Comparison of ENCODE assay signal across 16 mouse cellular contexts in the genomic region with DNA sequence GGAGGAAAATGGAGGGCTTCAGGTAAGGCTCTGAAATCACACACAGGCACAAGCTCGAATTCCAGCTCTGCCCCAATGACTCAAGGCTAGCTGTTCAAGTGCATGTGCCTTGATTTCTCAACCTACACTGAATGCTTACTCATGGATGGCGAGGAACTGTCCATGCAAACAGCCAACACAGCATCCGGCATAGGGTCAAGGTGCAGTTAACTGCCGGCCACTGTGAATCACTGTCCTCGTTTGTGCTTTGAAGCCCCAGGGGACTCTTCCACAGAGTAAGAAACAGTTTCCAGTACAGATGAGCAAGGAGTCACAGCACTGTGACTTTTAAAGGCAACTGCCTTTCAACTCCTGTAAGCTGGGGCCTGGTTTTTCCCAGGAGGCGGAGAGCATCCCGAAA. TPM values are rescaled to one million over a fixed set of nuclear protein-coding genes. Genes with fewer than 3 reads are reported as not detected.
A peak's percentile ranks its signal among the peaks of the same experiment; 100 is the strongest.
DNase-seq lines count a peak whose midpoint lies in the region; ATAC-seq and TF ChIP-seq lines count a peak whose summit lies in the region.
"Had no signal": no experiment of that assay in that cellular context is flagged by ENCODE, and none has a peak within 500 bp of the region (broad histone marks: within the 10 kb centered on the region; RNA-seq: fewer than 3 reads in every experiment).

No protein-coding gene starts in this region.

- H3K27me3 ChIP-seq in kidney, embryonic 14.5 days (ENCODE audit: control insufficient read depth, insufficient read depth, low read length) = no peaks in the 10 kb centered on the region
- no peaks in the 10 kb centered on the region for H3K27me3 ChIP-seq in kidney, embryonic 15.5 days
- H3K27me3 ChIP-seq in liver, embryonic 14.5 days (ENCODE audit: control insufficient read depth, insufficient read depth, low read length) = no peaks in the 10 kb centered on the region
- no peaks in the 10 kb centered on the region for H3K27me3 ChIP-seq in forebrain, embryonic 14.5 days (replicated peaks; ENCODE audit: control insufficient read depth, insufficient read depth, low read length)
- no peaks in the 10 kb centered on the region for H3K27me3 ChIP-seq in hindbrain, embryonic 12.5 days
- H3K27me3 ChIP-seq: heart, embryonic 13.5 days; hindbrain, embryonic 15.5 days; limb, embryonic 12.5 days; midbrain, embryonic 15.5 days; neural tube, embryonic 12.5 days had no signal

- no peak for ATAC-seq in kidney, embryonic 14.5 days (ENCODE audit: low FRiP score, low TSS enrichment)
- ATAC-seq in kidney, embryonic 15.5 days (replicated peaks; ENCODE audit: low FRiP score) = 0 out of 2 replicates have a peak, but pooled peaks have one; percentile 22
- peak; percentile 47 for ATAC-seq in liver, embryonic 14.5 days (ENCODE audit: insufficient read depth)
- no peak for ATAC-seq in forebrain, embryonic 14.5 days
- no peak for ATAC-seq in hindbrain, embryonic 12.5 days (ENCODE audit: low FRiP score)
- ATAC-seq: midbrain, embryonic 15.5 days had no signal

- H3K4me1 ChIP-seq in kidney, embryonic 14.5 days (ENCODE audit: control insufficient read depth, insufficient read depth, low read length) = no peaks in the 10 kb centered on the region
- H3K4me1 ChIP-seq in kidney, embryonic 15.5 days = peaks cover 5% of the 10 kb centered on the region; the same call in 1 of the 2 replicates
- H3K4me1 ChIP-seq in liver, embryonic 14.5 days (replicated peaks; ENCODE audit: control insufficient read depth in 2 of 2, insufficient read depth in 2 of 2, low read length in 1 of 2) = peaks cover 0 to 11% of the 10 kb centered on the region in 2 experiments; a peak in 1 of 4 replicates
- peaks cover 17% of the 10 kb centered on the region for H3K4me1 ChIP-seq in forebrain, embryonic 14.5 days (ENCODE audit: control insufficient read depth, insufficient read depth, low read length)
- H3K4me1 ChIP-seq in hindbrain, embryonic 12.5 days = peaks cover 19% of the 10 kb centered on the region
- H3K4me1 ChIP-seq: limb, embryonic 12.5 days had no signal

- TF ChIP-seq EP300 in liver, embryonic 14.5 days (IDR thresholded peaks at IDR 0.05; ENCODE audit: low read depth) = no peak

- H3K9me3 ChIP-seq in kidney, embryonic 14.5 days (ENCODE audit: control insufficient read depth, low read length) = no peaks in the 10 kb centered on the region
- H3K9me3 ChIP-seq in kidney, embryonic 15.5 days (replicated peaks) = no peaks in the 10 kb centered on the region
- H3K9me3 ChIP-seq in liver, embryonic 14.5 days (ENCODE audit: control insufficient read depth, low read length) = no peaks in the 10 kb centered on the region
- H3K9me3 ChIP-seq in forebrain, embryonic 14.5 days (replicated peaks; ENCODE audit: control insufficient read depth, low read length) = no peaks in the 10 kb centered on the region
- H3K9me3 ChIP-seq in hindbrain, embryonic 12.5 days (replicated peaks) = no peaks in the 10 kb centered on the region
- H3K9me3 ChIP-seq: heart, embryonic 13.5 days; hindbrain, embryonic 15.5 days; limb, embryonic 12.5 days; midbrain, embryonic 15.5 days; neural tube, embryonic 12.5 days had no signal

- peak; percentile 56 for DNase-seq in kidney, adult 11 months
- DNase-seq in adrenal gland, adult 18-20 months (ENCODE audit: low spot score in 2 of 2) = peak; percentile 40 to 50
- peak; percentile 10 to 23 (median 12) for DNase-seq in liver, embryonic 14.5 days (ENCODE audit: low read depth in 3 of 3, low spot score in 3 of 3)
- DNase-seq in forebrain, embryonic 14.5 days (ENCODE audit: low spot score) = no peak
- no peak for DNase-seq in layer of hippocampus, postnatal 14 days (ENCODE audit: low spot score in 2 of 2)
- DNase-seq: cerebellum, postnatal 36 days; thymus, adult 2 months had no signal

- 63% methylated on average over 7 of the region's 7 CpGs for WGBS in kidney, embryonic 14.5 days
- 53% methylated on average over 7 of the region's 7 CpGs for WGBS in kidney, embryonic 15.5 days
- 71% methylated on average over 7 of the region's 7 CpGs for WGBS in liver, embryonic 14.5 days (ENCODE audit: insufficient replicate concordance)
- 83% methylated on average over 7 of the region's 7 CpGs for WGBS in forebrain, embryonic 14.5 days
- 78% methylated on average over 7 of the region's 7 CpGs for whole genome bisulfite sequencing in hindbrain, embryonic 12.5 days

- H3K36me3 ChIP-seq in kidney, embryonic 14.5 days (ENCODE audit: control insufficient read depth, insufficient read depth, low read length) = peaks cover 19% of the 10 kb centered on the region
- peaks cover 37% of the 10 kb centered on the region for H3K36me3 ChIP-seq in kidney, embryonic 15.5 days
- no peaks in the 10 kb centered on the region; the same call in none of the 2 replicates for H3K36me3 ChIP-seq in liver, embryonic 14.5 days (replicated peaks; ENCODE audit: control insufficient read depth, insufficient read depth, low read depth)
- H3K36me3 ChIP-seq in forebrain, embryonic 14.5 days (ENCODE audit: control insufficient read depth, insufficient read depth, low read length) = 0 out of 2 replicates have a peak, but pooled peaks cover 3% of the 10 kb centered on the region
- no peaks in the 10 kb centered on the region for H3K36me3 ChIP-seq in hindbrain, embryonic 12.5 days
- H3K36me3 ChIP-seq: midbrain, embryonic 15.5 days had no signal

- TF ChIP-seq CTCF in liver, embryonic 14.5 days (IDR thresholded peaks at IDR 0.05; ENCODE audit: low read depth) = no peak

- H3K9ac ChIP-seq in kidney, embryonic 14.5 days (ENCODE audit: low read depth, low read length) = no peak overlapping the region
- H3K9ac ChIP-seq in kidney, embryonic 15.5 days = no peak overlapping the region
- H3K9ac ChIP-seq in liver, embryonic 14.5 days (replicated peaks) = no peak overlapping the region
- H3K9ac ChIP-seq in forebrain, embryonic 14.5 days (ENCODE audit: low read length) = no peak overlapping the region
- H3K9ac ChIP-seq in hindbrain, embryonic 12.5 days = no peak overlapping the region
- H3K9ac ChIP-seq: hindbrain, embryonic 15.5 days; limb, embryonic 12.5 days; midbrain, embryonic 15.5 days; neural tube, embryonic 12.5 days had no signal

- H3K27ac ChIP-seq in kidney, embryonic 14.5 days (ENCODE audit: low read depth, low read length) = no peak overlapping the region
- peak overlapping the region; percentile 43; the same call in 1 of the 2 replicates for H3K27ac ChIP-seq in kidney, embryonic 15.5 days
- no peak overlapping the region for H3K27ac ChIP-seq in liver, embryonic 14.5 days
- no peak overlapping the region for H3K27ac ChIP-seq in forebrain, embryonic 14.5 days (ENCODE audit: low read depth, low read length)
- H3K27ac ChIP-seq in hindbrain, embryonic 12.5 days = no peak overlapping the region
- H3K27ac ChIP-seq: limb, embryonic 12.5 days; macrophage; midbrain, embryonic 15.5 days; neural tube, embryonic 12.5 days had no signal

- H3K4me3 ChIP-seq in kidney, embryonic 14.5 days (ENCODE audit: low read length) = no peak overlapping the region
- H3K4me3 ChIP-seq in kidney, embryonic 15.5 days (replicated peaks) = no peak overlapping the region
- no peak overlapping the region for H3K4me3 ChIP-seq in liver, embryonic 14.5 days (ENCODE audit: insufficient read depth in 1 of 2, low read depth in 2 of 2, low read length in 2 of 2)
- no peak overlapping the region for H3K4me3 ChIP-seq in forebrain, embryonic 14.5 days (ENCODE audit: low read depth, low read length)
- H3K4me3 ChIP-seq in hindbrain, embryonic 12.5 days = no peak overlapping the region
- H3K4me3 ChIP-seq: heart, embryonic 13.5 days; hindbrain, embryonic 15.5 days; limb, embryonic 12.5 days; midbrain, embryonic 15.5 days; neural tube, embryonic 12.5 days had no signal

- H3K4me2 ChIP-seq in kidney, embryonic 14.5 days (replicated peaks; ENCODE audit: low read depth, low read length) = no peak overlapping the region
- no peak overlapping the region for H3K4me2 ChIP-seq in kidney, embryonic 15.5 days
- no peak overlapping the region for H3K4me2 ChIP-seq in liver, embryonic 14.5 days (ENCODE audit: low read depth)
- H3K4me2 ChIP-seq in forebrain, embryonic 14.5 days (ENCODE audit: low read length) = no peak overlapping the region
- no peak overlapping the region for H3K4me2 ChIP-seq in hindbrain, embryonic 12.5 days (replicated peaks)
- H3K4me2 ChIP-seq: heart, embryonic 13.5 days; hindbrain, embryonic 15.5 days; limb, embryonic 12.5 days; midbrain, embryonic 15.5 days; neural tube, embryonic 12.5 days had no signal

RNA-seq across cellular contexts. Expression of a gene that starts 36.1 kb away (rescaled TPM):
- polyA plus RNA-seq in kidney, embryonic 14.5 days (2014; fragmentation: Nextera tagmentation; extraction: Ambion mirVana) = 39.1 and 55.6 TPM in 2 replicates
- total RNA-seq in adrenal gland, adult 18-20 months (2021) = 100 to 1,000 TPM in 1 of 2 experiments, 10 to 100 TPM in 1; 83.9 to 120 TPM
- polyA plus RNA-seq in kidney, embryonic 15.5 days (2015; fragmentation: Nextera tagmentation; extraction: Ambion mirVana) = 45.7 and 53.8 TPM in 2 replicates
- 5.6 and 6.7 TPM in 2 replicates for polyA plus RNA-seq in liver, embryonic 14.5 days (2012; rRNA removed)
- 4.3 and 4.9 TPM in 2 replicates for polyA plus RNA-seq in liver, embryonic 14.5 days (2014; fragmentation: Nextera tagmentation; extraction: Ambion mirVana)
- polyA plus RNA-seq in forebrain, embryonic 14.5 days (2014; fragmentation: Nextera tagmentation; extraction: Ambion mirVana) = 41.2 and 44.2 TPM in 2 replicates
- 10 to 100 TPM; 66.5 to 73.8 TPM for total RNA-seq in layer of hippocampus, postnatal 14 days (2021)
- 50.7 and 56.5 TPM in 2 replicates for polyA plus RNA-seq in hindbrain, embryonic 12.5 days (2016; fragmentation: Nextera tagmentation; extraction: Ambion mirVana)

Comparison
In these comparisons a context has a peak if more than half of its experiments do, and no peak if none do; other contexts are left out.
1. ATAC-seq: peak in kidney, embryonic 15.5 days (single experiment) and liver, embryonic 14.5 days (single experiment); none in kidney, embryonic 14.5 days (single experiment), forebrain, embryonic 14.5 days (single experiment) and hindbrain, embryonic 12.5 days (single experiment).
2. DNase-seq: peak in kidney, adult 11 months (single experiment), adrenal gland, adult 18-20 months (2 of 2) and liver, embryonic 14.5 days (3 of 3); none in forebrain, embryonic 14.5 days (single experiment) and layer of hippocampus, postnatal 14 days (0 of 2).